Mouse (Mus musculus) CH12.LX (cell line): ENCODE results near the gene Nr5a2. TPM values are rescaled to one million over a fixed set of nuclear protein-coding genes. Genes with fewer than 3 reads are reported as not detected.

Source experiments
- DNase-seq: peaks from one replicate; pipeline ENCODE4 v3.0.0-alpha.2; 2013; ENCODE audit errors: extremely low read depth
- H3K27ac ChIP-seq: 2 replicates; pipeline ENCODE4 v1.5.1; 2012; ENCODE audit warnings: low read depth, mild to moderate bottlenecking, control low read depth, moderate library complexity; ENCODE audit not compliant: insufficient read depth
- H3K27me3 ChIP-seq: replicated peaks from 2 replicates; pipeline ENCODE3; 2012; ENCODE audit warnings: inconsistent platforms
- H3K36me3 ChIP-seq, 2 experiments: replicated peaks in 1 of 2; 2 replicates each; pipeline versions ENCODE3 to v1.6.1; 2012; ENCODE audit warnings: inconsistent platforms in 1 of 2, low read length in 1 of 2, mild to moderate bottlenecking in 1 of 2, mixed read lengths in 1 of 2, moderate library complexity in 1 of 2; ENCODE audit not compliant: control insufficient read depth in 1 of 2, insufficient read depth in 1 of 2
- H3K4me1 ChIP-seq, 2 experiments: 2 replicates each; pipeline ENCODE4 v1.6.1; 2012; ENCODE audit warnings: inconsistent platforms in 1 of 2, moderate library complexity in 1 of 2; ENCODE audit not compliant: insufficient read depth in 2 of 2, control insufficient read depth in 1 of 2
- H3K4me2 ChIP-seq: 2 replicates; pipeline ENCODE4 v1.6.1; 2012; ENCODE audit warnings: low read depth, mild to moderate bottlenecking, control low read depth; ENCODE audit not compliant: poor library complexity, insufficient read depth, severe bottlenecking
- H3K4me3 ChIP-seq, 3 experiments: fragments of 150-350 bp in 1 of 3; sonication (generic) in 1 of 3; replicated peaks in 1 of 3; 2 replicates each; pipeline versions ENCODE3 to v1.5.1; 2011 to 2012; ENCODE audit warnings: low read depth in 2 of 3, low read length in 2 of 3, mild to moderate bottlenecking in 2 of 3, moderate library complexity in 2 of 3, control low read depth in 1 of 3, improper control_type of control experiment in 1 of 3, inconsistent platforms in 1 of 3, mixed read lengths in 1 of 3; ENCODE audit not compliant: poor library complexity in 1 of 3
- H3K79me2 ChIP-seq: replicated peaks from 2 replicates; pipeline ENCODE4 v1.6.1; 2012; ENCODE audit warnings: mild to moderate bottlenecking, moderate library complexity; ENCODE audit not compliant: control insufficient read depth, poor library complexity, insufficient read depth, severe bottlenecking; ENCODE audit errors: extremely low read depth
- H3K9ac ChIP-seq: 2 replicates; pipeline ENCODE4 v1.6.1; 2012; ENCODE audit warnings: low read depth, mild to moderate bottlenecking, control low read depth, moderate library complexity; ENCODE audit not compliant: insufficient read depth
- H3K9me3 ChIP-seq: replicated peaks from 2 replicates; pipeline ENCODE3; 2012; ENCODE audit warnings: low read length, inconsistent platforms, mixed read lengths
- BHLHE40 ChIP-seq: IDR thresholded peaks from 2 replicates; pipeline ENCODE4 v1.6.1; 2011; ENCODE audit warnings: mild to moderate bottlenecking, low read depth, low read length, improper control_type of control experiment
- CHD1 ChIP-seq: IDR thresholded peaks from 2 replicates; pipeline ENCODE4 v1.6.1; 2012; ENCODE audit warnings: low read depth, low read length, improper control_type of control experiment, inconsistent platforms
- CHD2 ChIP-seq: IDR thresholded peaks from 2 replicates; pipeline ENCODE4 v1.6.1; 2011; ENCODE audit warnings: low read length, improper control_type of control experiment
- CTCF ChIP-seq, 2 experiments: IDR thresholded peaks in 1 of 2; conservative IDR thresholded peaks in 1 of 2; 2 replicates each; pipeline ENCODE4 v1.5.1; 2011 to 2012; ENCODE audit warnings: low read depth in 2 of 2, low read length in 2 of 2, improper control_type of control experiment in 1 of 2, inconsistent platforms in 1 of 2, mild to moderate bottlenecking in 1 of 2, moderate library complexity in 1 of 2
- E2F4 ChIP-seq: IDR thresholded peaks from 2 replicates; pipeline ENCODE4 v1.6.1; 2011; ENCODE audit warnings: low read depth, low read length, improper control_type of control experiment; ENCODE audit not compliant: insufficient replicate concordance
- EP300 ChIP-seq: IDR thresholded peaks from 2 replicates; pipeline ENCODE4 v1.6.1; 2011; ENCODE audit warnings: low read length, improper control_type of control experiment
- GABPA ChIP-seq: IDR thresholded peaks from 2 replicates; pipeline ENCODE4 v1.6.1; 2012; ENCODE audit warnings: low read depth, low read length, improper control_type of control experiment, inconsistent platforms; ENCODE audit not compliant: insufficient replicate concordance
- IRF4 ChIP-seq: IDR thresholded peaks from 2 replicates; pipeline ENCODE4 v1.6.1; 2014; ENCODE audit warnings: low read depth, mild to moderate bottlenecking, inconsistent platforms, low read length, improper control_type of control experiment
- JUND ChIP-seq: conservative IDR thresholded peaks from 2 replicates; pipeline ENCODE4 v1.6.1; 2011; ENCODE audit warnings: low read depth, low read length, improper control_type of control experiment
- KAT2A ChIP-seq: IDR thresholded peaks from 2 replicates; pipeline ENCODE4 v1.6.1; 2012; ENCODE audit warnings: low read length, improper control_type of control experiment, inconsistent platforms; ENCODE audit not compliant: insufficient replicate concordance
- MAX ChIP-seq: IDR thresholded peaks from 2 replicates; pipeline ENCODE4 v1.6.1; 2011; ENCODE audit warnings: low read length, improper control_type of control experiment
- MAZ ChIP-seq: IDR thresholded peaks from 2 replicates; pipeline ENCODE4 v1.6.1; 2012; ENCODE audit warnings: low read depth, mild to moderate bottlenecking, inconsistent platforms, low read length, improper control_type of control experiment, moderate library complexity
- MXI1 ChIP-seq: IDR thresholded peaks from 2 replicates; pipeline ENCODE4 v1.6.1; 2011; ENCODE audit warnings: mild to moderate bottlenecking, low read depth, low read length, improper control_type of control experiment
- MYC ChIP-seq: IDR thresholded peaks from 2 replicates; pipeline ENCODE4 v1.6.1; 2011; ENCODE audit warnings: low read depth, mild to moderate bottlenecking, improper control_type of control experiment, low read length
- NELFE ChIP-seq: IDR thresholded peaks from 2 replicates; pipeline ENCODE4 v1.6.1; 2011; ENCODE audit warnings: low read depth, low read length, improper control_type of control experiment
- PAX5 ChIP-seq: IDR thresholded peaks from 2 replicates; pipeline ENCODE4 v1.6.1; 2012; ENCODE audit warnings: low read length, inconsistent platforms, mixed read lengths
- POLR2A ChIP-seq: IDR thresholded peaks from 2 replicates; pipeline ENCODE4 v1.6.1; 2011; ENCODE audit warnings: low read depth, mild to moderate bottlenecking, improper control_type of control experiment, low read length
- POLR2AphosphoS2 ChIP-seq: IDR thresholded peaks from 2 replicates; pipeline ENCODE4 v1.6.1; 2011; ENCODE audit warnings: low read depth, low read length, improper control_type of control experiment
- RAD21 ChIP-seq: IDR thresholded peaks from 2 replicates; pipeline ENCODE4 v1.6.1; 2011; ENCODE audit warnings: low read depth, mild to moderate bottlenecking, low read length, improper control_type of control experiment, moderate library complexity
- USF2 ChIP-seq: conservative IDR thresholded peaks from 2 replicates; pipeline ENCODE4 v1.6.1; 2011; ENCODE audit warnings: low read depth, low read length, improper control_type of control experiment
- ZMIZ1 ChIP-seq: IDR thresholded peaks from 2 replicates; pipeline ENCODE4 v1.6.1; 2012; ENCODE audit warnings: low read depth, mild to moderate bottlenecking, inconsistent platforms, low read length, improper control_type of control experiment
- ZNF384 ChIP-seq: IDR thresholded peaks from 2 replicates; pipeline ENCODE4 v1.6.1; 2012; ENCODE audit warnings: low read depth, low read length, improper control_type of control experiment, inconsistent platforms
- dilution Hi-C: fragments of 300-500 bp; cut with MboI; formaldehyde crosslinking; loops from 2 replicates; pipeline ENCODE4 v1.14.3; 2020; ENCODE audit warnings: low sequenced_read_pairs; ENCODE audit not compliant: extremely low pct_unique_long_range_greater_than_20kb, extremely low pct_ligation_motif_present
- in situ Hi-C: fragments of 300-500 bp; cut with MboI; formaldehyde crosslinking; loops from 3 replicates; pipeline ENCODE4 v1.14.3; 2019; ENCODE audit warnings: low sequenced_read_pairs, low pct_ligation_motif_present, low pct_unique_long_range_greater_than_20kb, mixed read lengths
- polyA plus RNA-seq: library from polyadenylated mRNA; unstranded; fragments of >175 nt; gene quantifications from 2 replicates; pipeline ENCODE4 v1.2.1, GENCODE M21; 2012; ENCODE audit warnings: low read depth; ENCODE audit not compliant: insufficient read length
- total RNA-seq, 2 experiments: library from RNA; depleted of rRNA; stranded (reverse); fragments of 300-350 nt in 1 of 2; fragments of >200 nt in 1 of 2; gene quantifications; 2 replicates each; pipeline ENCODE4 v1.2.3; 2012 to 2014

Gene Nr5a2
- total and polyA plus RNA-seq, 3 experiments, result 0.47 to 1.3 (median 0.77) TPM

- H3K36me3 ChIP-seq, result no peaks in the 10 kb centered on the region
- TF ChIP-seq PAX5 (no peak), MXI1 (no peak), CHD1 (no peak), BHLHE40 (no peak), MAZ (no peak), MYC (no peak), CHD2 (no peak), JUND (no peak), MAX (no peak), ZNF384 (no peak), NELFE (no peak), POLR2A (no peak), E2F4 (no peak), EP300 (no peak), IRF4 (no peak), GABPA (no peak), POLR2AphosphoS2 (no peak), KAT2A (no peak), ZMIZ1 (no peak), RAD21 (no peak)
- H3K9ac ChIP-seq, result no peak overlapping the region
- H3K27me3 ChIP-seq, result no peaks in the 10 kb centered on the region
- no peaks in the 10 kb centered on the region for H3K79me2 ChIP-seq
- H3K27ac ChIP-seq, result no peak overlapping the region
- H3K4me3 ChIP-seq, result no peak overlapping the region
- dilution Hi-C loops (no loop called here), in situ Hi-C loops (no loop called here)
- no peak for DNase-seq
- H3K4me1 ChIP-seq, result peaks cover 10 to 51% of the 10 kb centered on the region in 2 experiments
- no peaks in the 10 kb centered on the region for H3K9me3 ChIP-seq
- no peak overlapping the region for H3K4me2 ChIP-seq
These were observed 64.4 kb downstream of the Nr5a2 start for GRCm38 (mm10) chr1:136895877-136896276.

GRCm38 (mm10) chr1:136894753-136895152 lies 65.5 kb downstream of the Nr5a2 start:
- Histone ChIP-seq H3K4me3 (no peak overlapping the region), H3K4me2 (no peak overlapping the region), H3K36me3 (no peaks in the 10 kb centered on the region), H3K4me1 (peaks cover 10 to 63% of the 10 kb centered on the region in 2 experiments), H3K9me3 (no peaks in the 10 kb centered on the region), H3K27ac (no peak overlapping the region), H3K79me2 (no peaks in the 10 kb centered on the region), H3K9ac (no peak overlapping the region), H3K27me3 (no peaks in the 10 kb centered on the region)
- in situ Hi-C loops (no loop called here), dilution Hi-C loops (no loop called here)
- DNase-seq, result no peak
- TF ChIP-seq CTCF (conservative IDR thresholded peaks at IDR 0.05 in 1 of 2, IDR thresholded peaks at IDR 0.05 in 1 of 2; ENCODE audit: low read depth in 2 of 2, low read length in 2 of 2), result no peak
- TF ChIP-seq ZNF384, result no peak
- no peak for TF ChIP-seq USF2
